Mouse (Mus musculus): ENCODE measurements around the gene Fibp. TPM values are rescaled to one million over a fixed set of nuclear protein-coding genes. Genes with fewer than 3 reads are reported as not detected.
"Not testable (repeated sequence)": the region's sequence is repeated elsewhere in the genome, so short reads cannot be mapped to it uniquely, and the experiment has no call there.

Gene Fibp
- polyA plus RNA-seq, 1 experiment from 2014 or later: 95.1 TPM

- H3K9me3 ChIP-seq: no peaks in the 10 kb centered on the region
- no peak for ATAC-seq
- H3K27me3 ChIP-seq (replicated peaks): no peaks in the 10 kb centered on the region
- 95% methylated on average over 7 of the region's 7 CpGs for WGBS
- peaks cover 20% of the 10 kb centered on the region for H3K36me3 ChIP-seq
- peaks cover 18% of the 10 kb centered on the region for H3K4me1 ChIP-seq (replicated peaks)
- H3K4me2 ChIP-seq (replicated peaks): no peak overlapping the region
- no peak overlapping the region for H3K27ac ChIP-seq
- H3K4me3 ChIP-seq (replicated peaks): no peak overlapping the region
- H3K9ac ChIP-seq: no peak overlapping the region; the same call in 1 of the 2 replicates
Measured at GRCm38 (mm10) chr19:5485821-5486220, 25.4 kb downstream of the Fibp start.

DNA sequence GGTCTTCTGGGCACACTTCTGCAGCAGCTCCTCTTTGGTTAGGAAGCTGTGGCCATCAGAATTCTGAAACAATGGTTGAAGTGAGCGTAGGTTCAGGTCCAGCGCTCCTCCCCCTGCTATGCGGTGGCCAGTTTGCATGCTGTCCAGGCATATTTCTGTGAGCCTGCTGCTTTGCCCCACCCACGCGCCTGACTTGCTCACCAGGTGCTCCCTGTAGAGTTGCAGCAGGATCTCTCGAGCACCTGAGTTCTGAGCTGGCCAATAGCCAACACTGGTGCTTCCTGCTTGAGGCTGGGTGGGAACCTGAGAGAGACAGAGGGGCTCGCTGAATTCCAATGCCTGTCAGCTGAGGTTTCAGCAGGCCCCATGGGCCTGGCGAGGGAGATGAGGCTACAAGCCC, 25.9 kb downstream of the Fibp start:
- H3K4me2 ChIP-seq (replicated peaks): no peak overlapping the region
- ATAC-seq: no peak
- no peak overlapping the region for H3K4me3 ChIP-seq (replicated peaks)
- H3K9me3 ChIP-seq: no peaks in the 10 kb centered on the region
- peaks cover 15% of the 10 kb centered on the region for H3K36me3 ChIP-seq
- no peak overlapping the region; the same call in 1 of the 2 replicates for H3K9ac ChIP-seq
- H3K4me1 ChIP-seq (replicated peaks): peaks cover 18% of the 10 kb centered on the region
- WGBS: 81% methylated on average over 8 of the region's 8 CpGs
- H3K27ac ChIP-seq: no peak overlapping the region
- no peaks in the 10 kb centered on the region for H3K27me3 ChIP-seq (replicated peaks)

DNA sequence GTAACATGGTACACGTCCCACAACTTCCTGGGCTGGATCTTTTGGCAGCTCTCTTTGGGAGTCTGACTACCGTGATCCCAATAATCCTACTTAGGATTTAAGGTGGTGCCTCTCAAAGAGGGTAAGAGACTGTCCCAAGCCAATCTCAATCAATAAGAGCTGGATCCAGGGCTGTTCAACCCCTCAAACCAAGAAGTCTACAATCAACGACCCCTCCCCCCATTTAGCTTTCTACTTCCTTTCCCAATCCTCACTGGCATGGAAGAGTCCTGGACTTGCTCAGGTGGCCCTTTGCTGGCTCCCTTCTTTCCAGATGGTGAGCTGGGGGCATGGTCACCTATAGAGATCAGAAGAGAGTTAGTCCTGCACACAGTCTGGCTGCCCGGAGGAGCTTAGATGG, 26.4 kb downstream of the Fibp start:
- H3K4me1 ChIP-seq (replicated peaks): peaks cover 18% of the 10 kb centered on the region
- ATAC-seq: no peak
- H3K9ac ChIP-seq: 0 out of 2 replicates have a peak overlapping the region, but pooled peaks have one; percentile 58
- H3K27ac ChIP-seq: no peak overlapping the region
- no peaks in the 10 kb centered on the region for H3K27me3 ChIP-seq (replicated peaks)
- peaks cover 11% of the 10 kb centered on the region for H3K36me3 ChIP-seq
- H3K4me2 ChIP-seq (replicated peaks): peak overlapping the region; percentile 87
- no peak overlapping the region for H3K4me3 ChIP-seq (replicated peaks)
- 84% methylated on average over 4 of the region's 4 CpGs for WGBS
- H3K9me3 ChIP-seq: no peaks in the 10 kb centered on the region

DNA sequence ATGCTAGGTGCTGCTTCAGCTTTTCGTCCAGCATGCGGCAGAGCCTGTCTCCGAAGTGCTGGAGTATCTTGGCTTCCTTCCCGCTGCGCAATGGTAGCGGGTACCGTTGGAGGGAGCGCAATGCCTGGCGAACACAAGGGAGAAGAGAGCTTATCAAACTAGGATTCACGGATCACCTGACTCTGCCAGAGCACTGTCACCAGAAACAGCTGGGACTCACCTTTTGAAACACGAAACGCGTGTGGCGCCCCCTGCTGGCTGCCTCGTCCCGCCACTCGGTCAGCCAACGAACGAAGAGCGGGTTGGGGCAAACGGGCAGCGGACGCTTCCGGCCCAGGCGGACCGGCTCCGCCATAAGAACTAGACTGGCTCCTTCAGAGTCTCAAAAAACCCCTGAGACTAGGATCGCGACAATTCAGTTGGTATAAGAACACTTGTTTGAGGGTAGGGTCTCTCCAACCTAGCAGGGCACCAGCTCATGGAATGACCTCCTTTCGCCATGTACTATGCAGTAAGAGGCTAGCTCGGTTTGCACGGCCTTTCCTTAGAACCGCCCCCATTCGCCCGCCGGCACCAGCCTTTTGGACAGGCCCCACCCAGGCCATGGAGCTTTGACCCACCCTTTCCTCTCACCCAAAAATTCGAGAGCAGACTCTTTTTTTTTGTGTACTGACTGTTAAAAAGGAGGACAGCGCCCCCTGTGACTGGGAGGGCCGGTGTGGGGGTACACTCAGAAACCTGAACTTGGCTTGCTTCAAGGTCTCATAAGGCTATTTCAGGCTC, 27.5 kb downstream of the Fibp start, which contains the start of gene Mus81:
Gene Mus81 (minus strand): TSS at position 635 of the 783 bp plus-strand sequence.
- peaks cover 10% of the 10 kb centered on the region for H3K36me3 ChIP-seq
- H3K27ac ChIP-seq: peak within 1 kb of the TSS; percentile 99
- peaks cover 26% of the 10 kb centered on the region for H3K4me1 ChIP-seq (replicated peaks)
- no peaks in the 10 kb centered on the region for H3K27me3 ChIP-seq (replicated peaks)
- H3K4me2 ChIP-seq (replicated peaks): peak within 1 kb of the TSS; percentile 87
- ATAC-seq: peak; percentile 75
- no peaks in the 10 kb centered on the region for H3K9me3 ChIP-seq
- peak within 1 kb of the TSS; percentile 53 for H3K4me3 ChIP-seq (replicated peaks)
- H3K9ac ChIP-seq: peak within 1 kb of the TSS; percentile 58
- under 1% methylated on average over 39 of the region's 39 CpGs for WGBS

DNA sequence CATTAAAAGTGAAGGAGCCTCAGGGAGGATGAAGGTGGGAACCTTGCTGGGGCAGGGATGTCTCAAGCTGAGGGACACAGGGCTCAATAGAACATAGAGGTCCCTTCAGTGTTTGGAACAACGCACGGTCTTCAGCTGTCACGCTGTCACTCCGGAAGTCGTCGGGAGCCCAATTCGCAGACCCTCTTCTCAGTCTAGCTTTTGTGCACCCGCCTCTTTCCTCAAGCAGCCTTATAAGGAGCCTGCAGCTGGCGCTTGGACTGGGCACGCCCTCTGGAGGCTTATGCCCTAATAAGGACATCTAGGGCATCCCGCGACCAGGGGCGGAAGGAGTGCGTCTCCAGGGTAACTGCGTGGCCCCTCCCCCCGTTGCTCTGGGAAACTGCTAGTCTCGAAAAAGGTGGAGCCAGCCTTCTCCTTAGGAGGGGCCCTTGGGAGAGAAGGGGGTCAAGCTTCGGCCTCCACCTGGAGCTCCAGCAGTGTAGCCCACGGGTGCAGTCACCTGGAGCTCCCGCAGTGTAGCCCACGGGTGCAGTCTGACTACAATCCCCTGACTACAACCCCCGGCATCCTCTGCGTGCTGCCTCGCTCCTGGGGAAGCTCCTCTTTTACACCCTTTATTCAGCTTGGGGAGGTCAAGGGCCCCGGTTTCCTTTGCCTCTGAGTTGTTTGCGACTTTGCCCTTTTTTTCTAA, 28.6 kb downstream of the Fibp start:
- H3K27me3 ChIP-seq (replicated peaks): no peaks in the 10 kb centered on the region
- peak; percentile 86 for ATAC-seq
- H3K4me3 ChIP-seq (replicated peaks): peak overlapping the region; percentile 53
- WGBS: under 1% methylated on average over 26 of the region's 26 CpGs
- H3K4me1 ChIP-seq (replicated peaks): peaks cover 29% of the 10 kb centered on the region
- H3K9me3 ChIP-seq: no peaks in the 10 kb centered on the region
- H3K27ac ChIP-seq: peak overlapping the region; percentile 99
- peak overlapping the region; percentile 50 for H3K9ac ChIP-seq
- peak overlapping the region; percentile 87 for H3K4me2 ChIP-seq (replicated peaks)
- H3K36me3 ChIP-seq: peaks cover 14% of the 10 kb centered on the region

GRCm38 (mm10) chr19:5489721-5490120, 29.3 kb downstream of the Fibp start:
- H3K9me3 ChIP-seq; H3K9ac ChIP-seq; H3K27me3 ChIP-seq (replicated peaks); ATAC-seq: not testable (repeated sequence)
- H3K4me2 ChIP-seq (replicated peaks): peak overlapping the region; percentile 87
- peaks cover 29% of the 10 kb centered on the region for H3K4me1 ChIP-seq (replicated peaks)
- H3K4me3 ChIP-seq (replicated peaks): peak overlapping the region; percentile 100
- H3K36me3 ChIP-seq: peaks cover 15% of the 10 kb centered on the region
- peak overlapping the region; percentile 99 for H3K27ac ChIP-seq
- WGBS: 43% methylated on average over 10 of the region's 10 CpGs

DNA sequence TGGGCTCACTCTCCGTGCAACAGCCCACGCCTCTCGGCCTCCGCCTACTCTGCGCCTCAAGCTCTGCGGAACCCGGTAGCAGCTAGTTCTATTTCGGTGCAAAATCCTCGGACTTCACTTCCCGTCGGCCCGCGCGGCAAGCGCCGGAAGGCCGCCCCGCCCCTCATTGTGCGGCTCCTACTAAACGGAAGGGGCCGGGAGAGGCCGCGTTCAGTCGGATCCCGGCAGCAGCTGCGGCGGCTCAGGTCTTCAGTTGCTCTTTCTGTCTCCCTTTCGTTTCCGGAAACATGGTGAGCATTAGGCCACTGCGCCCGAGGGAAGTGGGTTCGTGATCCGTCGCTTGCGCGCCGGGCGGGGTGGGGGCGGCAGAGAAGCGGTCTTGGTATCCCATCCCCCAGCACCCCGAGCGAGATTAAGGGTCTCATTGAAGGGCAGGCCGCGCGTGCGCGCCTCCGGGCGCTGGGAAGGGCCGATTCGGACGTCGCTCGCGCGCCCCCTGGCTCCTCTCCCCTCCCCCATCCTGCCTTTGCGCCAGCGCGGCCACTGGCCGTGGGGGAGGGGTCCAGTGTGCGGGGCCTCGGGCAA, 30.0 kb downstream of the Fibp start, which contains the start of gene Cfl1:
Gene Cfl1 (plus strand): TSS at position 143 of the 585 bp plus-strand sequence.
- Histone ChIP-seq H3K9me3 (no peaks in the 10 kb centered on the region), H3K27ac (peak within 1 kb of the TSS; percentile 99), H3K4me3 (replicated peaks) (peak within 1 kb of the TSS; percentile 100), H3K4me2 (replicated peaks) (peak within 1 kb of the TSS; percentile 87), H3K9ac (peak within 1 kb of the TSS; percentile 98), H3K4me1 (replicated peaks) (peaks cover 29% of the 10 kb centered on the region), H3K36me3 (peaks cover 16% of the 10 kb centered on the region), H3K27me3 (replicated peaks) (no peaks in the 10 kb centered on the region)
- peak; percentile 66 for ATAC-seq
- under 1% methylated on average over 61 of the region's 62 CpGs for WGBS

DNA sequence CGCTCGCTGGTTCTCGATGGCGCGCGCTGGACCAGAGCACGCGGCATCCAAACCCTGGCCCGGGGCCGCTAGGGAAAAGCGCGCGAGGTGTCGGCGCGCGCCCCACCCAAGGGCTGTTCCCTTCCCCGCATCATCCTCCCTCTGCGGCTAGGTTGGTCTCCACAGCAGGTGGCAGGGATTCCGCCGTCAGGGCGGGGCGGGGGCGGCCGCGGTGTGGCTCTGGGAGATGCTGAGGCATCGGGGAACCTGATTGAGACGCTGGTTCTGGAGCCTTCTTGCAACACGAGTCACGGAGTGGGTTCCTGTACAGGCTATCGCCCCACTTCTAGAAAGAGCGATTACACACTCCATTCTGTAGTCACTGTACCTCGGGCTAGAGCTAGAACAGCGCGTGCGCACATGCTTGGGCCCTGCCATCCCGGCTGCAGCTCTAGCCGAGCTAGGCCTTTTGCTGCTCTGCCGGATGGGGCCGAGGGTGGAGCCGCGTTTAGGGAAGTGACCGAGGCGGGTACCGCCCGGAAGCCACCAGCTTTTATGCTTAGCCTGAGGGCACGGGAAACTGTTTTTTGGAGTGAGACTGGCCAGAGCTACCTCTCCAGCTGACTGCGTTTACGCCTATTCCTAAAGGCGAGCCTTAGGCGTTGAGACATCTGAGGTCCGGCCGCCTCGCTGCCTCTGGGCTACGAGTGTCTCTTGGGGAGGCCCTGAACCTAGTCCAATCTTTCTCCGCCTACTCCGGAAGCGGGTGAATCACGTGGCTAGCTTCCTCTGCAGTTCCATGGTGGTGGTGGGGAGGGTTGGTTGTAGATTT, 30.7 kb downstream of the Fibp start:
- Histone ChIP-seq H3K4me3 (replicated peaks) (peak overlapping the region; percentile 100), H3K36me3 (peaks cover 23% of the 10 kb centered on the region), H3K9me3 (no peaks in the 10 kb centered on the region), H3K27me3 (replicated peaks) (no peaks in the 10 kb centered on the region), H3K9ac (peak overlapping the region; percentile 98), H3K4me2 (replicated peaks) (peak overlapping the region; percentile 87), H3K27ac (peak overlapping the region; percentile 99), H3K4me1 (replicated peaks) (peaks cover 28% of the 10 kb centered on the region)
- WGBS: under 1% methylated on average over 59 of the region's 59 CpGs
- ATAC-seq: peak; percentile 29

GRCm38 (mm10) chr19:5492641-5493040, 32.2 kb downstream of the Fibp start:
- WGBS: 79% methylated on average over 4 of the region's 4 CpGs
- Histone ChIP-seq H3K4me1 (replicated peaks) (peaks cover 15% of the 10 kb centered on the region; the same call in 1 of the 2 replicates), H3K4me3 (replicated peaks) (no peak overlapping the region), H3K9me3 (no peaks in the 10 kb centered on the region), H3K4me2 (replicated peaks) (peak overlapping the region; percentile 87; the same call in 1 of the 2 replicates), H3K36me3 (peaks cover 27% of the 10 kb centered on the region), H3K9ac (no peak overlapping the region), H3K27me3 (replicated peaks) (no peaks in the 10 kb centered on the region), H3K27ac (no peak overlapping the region)
- no peak for ATAC-seq

DNA sequence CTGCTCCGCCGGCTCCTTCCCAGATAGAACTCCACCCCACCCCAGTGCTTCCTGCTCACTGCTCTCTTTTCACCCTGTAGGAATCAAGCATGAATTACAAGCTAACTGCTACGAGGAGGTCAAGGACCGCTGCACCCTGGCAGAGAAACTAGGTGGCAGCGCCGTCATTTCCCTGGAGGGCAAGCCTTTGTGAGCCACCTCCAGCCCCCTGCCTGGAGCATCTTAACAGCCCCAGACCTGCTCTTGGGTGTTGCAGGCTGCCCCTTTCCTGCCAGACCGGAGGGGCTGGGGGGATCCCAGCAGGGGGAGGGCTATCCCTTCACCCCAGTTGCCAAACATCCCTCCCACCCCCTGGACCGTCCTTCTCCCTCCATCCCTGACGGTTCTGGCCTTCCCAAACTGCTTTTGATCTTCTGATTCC, 32.9 kb downstream of the Fibp start:
- WGBS: 64% methylated on average over 9 of the region's 9 CpGs
- H3K4me3 ChIP-seq (replicated peaks); H3K27me3 ChIP-seq (replicated peaks); H3K9ac ChIP-seq; H3K27ac ChIP-seq; ATAC-seq; H3K9me3 ChIP-seq: not testable (repeated sequence)
- Histone ChIP-seq H3K36me3 (peaks cover 27% of the 10 kb centered on the region), H3K4me2 (replicated peaks) (peak overlapping the region; percentile 17; the same call in 1 of the 2 replicates), H3K4me1 (replicated peaks) (peaks cover 14% of the 10 kb centered on the region; the same call in 1 of the 2 replicates)

DNA sequence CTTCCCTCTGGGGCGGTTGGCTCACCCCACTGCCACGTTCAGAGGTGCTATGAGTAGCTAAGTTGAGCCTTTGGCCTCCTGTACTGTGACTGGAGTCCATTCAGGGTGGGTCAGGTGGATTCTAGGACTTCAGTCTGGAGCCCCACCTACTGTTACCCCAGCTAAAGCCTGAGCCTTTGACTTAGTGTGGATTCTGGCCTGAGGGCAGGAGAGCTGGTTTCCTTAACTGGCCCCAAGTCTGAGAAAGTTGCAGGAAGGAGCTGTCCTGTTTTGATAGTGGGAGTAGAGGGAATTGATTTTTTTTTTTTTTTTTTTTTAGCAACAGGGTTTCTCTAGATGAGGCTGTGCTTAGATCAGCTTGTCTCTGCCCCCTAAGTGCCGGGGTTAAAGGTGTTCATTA, 33.9 kb downstream of the Fibp start:
- no peaks in the 10 kb centered on the region for H3K9me3 ChIP-seq
- peaks cover 27% of the 10 kb centered on the region for H3K36me3 ChIP-seq
- no peak overlapping the region for H3K4me3 ChIP-seq (replicated peaks)
- no peak overlapping the region for H3K27ac ChIP-seq
- ATAC-seq: peak; percentile 5; the same call in 1 of the 2 replicates
- no peak overlapping the region for H3K9ac ChIP-seq
- no peak overlapping the region for H3K4me2 ChIP-seq (replicated peaks)
- H3K4me1 ChIP-seq (replicated peaks): peaks cover 12% of the 10 kb centered on the region; the same call in 1 of the 2 replicates
- H3K27me3 ChIP-seq (replicated peaks): no peaks in the 10 kb centered on the region
- WGBS: 72% methylated on average over 3 of the region's 3 CpGs
